Mouse (Mus musculus) cortical plate, adult 2 months (tissue): ENCODE data around the gene Olfr157.

Experiments used
- CTCF ChIP-seq: fragments of 200-500 bp; IDR thresholded peaks from 2 replicates; pipeline ENCODE4 v1.5.1; 2011; ENCODE audit warnings: mild to moderate bottlenecking, control low read depth, low read length; ENCODE audit not compliant: insufficient read depth; ENCODE audit errors: extremely low read depth
- POLR2A ChIP-seq: fragments of 200-500 bp; IDR thresholded peaks from 2 replicates; pipeline ENCODE4 v1.6.1; 2011; ENCODE audit warnings: mild to moderate bottlenecking, low read length, control low read depth; ENCODE audit not compliant: insufficient read depth; ENCODE audit errors: extremely low read depth

- TF ChIP-seq CTCF = no peak
- no peak for TF ChIP-seq POLR2A
Measured at GRCm38 (mm10) chr4:43869821-43870220, 29.8 kb upstream of the Olfr157 start.
